Mouse (Mus musculus) cerebellum, postnatal 25 days (tissue): ENCODE data around the gene Olfr130.

Experiments used
- DNase-seq, 2 experiments: peaks; one replicate each; pipeline ENCODE4 v3.0.0; 2021; ENCODE audit warnings: mixed read lengths in 2 of 2

Olfr130 gene

GRCm38 (mm10) chr17:38063621-38064020, at the start of gene Olfr130:
Gene Olfr130, plus strand, starts transcription at chr17:38063921.
- DNase-seq = no peak

GRCm38 (mm10) chr17:38016341-38016740, 47.4 kb upstream of the Olfr130 start:
- no peak for DNase-seq

- DNase-seq = no peak
These were observed 37.4 kb upstream of the Olfr130 start for GRCm38 (mm10) chr17:38026297-38026696.

GRCm38 (mm10) chr17:38059979-38060378, 3.7 kb upstream of the Olfr130 start, which contains the start of gene Olfr129:
Gene Olfr129, minus strand, starts transcription at chr17:38060079.
- no peak for DNase-seq

- no peak for DNase-seq
These were observed 18.6 kb downstream of the Olfr130 start for GRCm38 (mm10) chr17:38082364-38082763.

GRCm38 (mm10) chr17:38088593-38088992, 24.9 kb downstream of the Olfr130 start, which contains the start of gene Olfr131:
Gene Olfr131, minus strand, starts transcription at chr17:38088693.
- DNase-seq = no peak
